Mouse (Mus musculus) stomach, embryonic 14.5 days (tissue): Measurements from ENCODE around the gene Cacng4. TPM values are rescaled to one million over a fixed set of nuclear protein-coding genes. Genes with fewer than 3 reads are reported as not detected.

Experiments
- polyA plus RNA-seq: library from polyadenylated mRNA; unstranded; fragments of >200 nt; fragmentation: Nextera tagmentation; extraction: Ambion mirVana; gene quantifications from 2 replicates; pipeline ENCODE4 v1.2.1, GENCODE M21; 2014

Gene Cacng4
- polyA plus RNA-seq, 1 experiment from 2014 or later, result 7.9 TPM

Other genes starting within 250 kb of the Cacng4 start
- gene Helz, start 246.6 kb downstream of the Cacng4 start, polyA plus RNA-seq, result 25.1 and 26.7 TPM in 2 replicates
- not detected in 2 replicates for gene Cacng1, start 78.0 kb downstream of the Cacng4 start, polyA plus RNA-seq
- 0.17 and 0.19 TPM in 2 replicates for gene Cacng5, start 120.5 kb upstream of the Cacng4 start, polyA plus RNA-seq